Mouse (Mus musculus) cerebellum, postnatal 10 days (tissue): Measurements from ENCODE around the gene Psapl1.
"Not testable (repeated sequence)": the region's sequence is repeated elsewhere in the genome, so short reads cannot be mapped to it uniquely, and the experiment has no call there.

ENCODE experiments used
- DNase-seq, 2 experiments: peaks; one replicate each; pipeline ENCODE4 v3.0.0; 2021; ENCODE audit warnings: mixed read lengths in 2 of 2

Psapl1 gene

DNA sequence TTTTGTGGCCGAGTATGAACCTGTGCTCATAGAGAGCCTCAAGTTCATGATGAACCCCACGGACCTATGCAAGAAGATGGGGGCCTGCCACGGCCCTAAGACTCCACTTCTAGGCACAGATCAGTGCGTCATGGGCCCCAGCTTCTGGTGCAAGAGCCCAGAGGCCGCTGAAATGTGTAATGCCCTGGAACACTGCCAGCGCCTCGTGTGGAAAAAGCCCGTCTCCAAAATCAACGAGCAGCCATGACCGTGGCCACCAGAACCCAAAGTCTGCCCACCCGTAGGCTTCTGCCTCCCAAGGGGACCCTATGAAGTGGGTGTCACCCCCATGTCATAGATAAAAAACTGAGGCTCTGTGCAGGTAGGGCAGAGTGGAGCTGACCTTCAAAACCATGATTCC lies 1.6 kb downstream of the Psapl1 start:
- DNase-seq = peak; percentile 34 to 37

DNA sequence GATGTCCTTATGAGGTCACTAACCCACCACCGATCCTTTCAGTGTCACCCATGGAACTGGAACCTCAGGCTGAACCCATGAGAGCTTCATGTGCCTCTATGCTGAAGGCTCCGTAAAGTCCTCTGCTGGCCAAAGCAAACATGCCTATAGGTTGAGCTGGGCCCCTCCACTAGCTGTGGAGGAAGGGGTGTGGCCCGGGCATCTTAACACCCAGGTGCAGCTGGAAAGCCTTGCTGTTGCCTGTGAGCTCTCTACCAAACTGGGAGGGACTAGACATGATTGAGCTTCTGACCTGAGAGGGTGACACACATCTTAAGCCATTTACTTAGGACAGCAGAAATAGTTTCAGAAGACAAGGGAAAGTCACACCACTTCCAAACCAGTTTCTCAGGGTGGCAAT lies 5.0 kb downstream of the Psapl1 start:
- no peak for DNase-seq

DNA sequence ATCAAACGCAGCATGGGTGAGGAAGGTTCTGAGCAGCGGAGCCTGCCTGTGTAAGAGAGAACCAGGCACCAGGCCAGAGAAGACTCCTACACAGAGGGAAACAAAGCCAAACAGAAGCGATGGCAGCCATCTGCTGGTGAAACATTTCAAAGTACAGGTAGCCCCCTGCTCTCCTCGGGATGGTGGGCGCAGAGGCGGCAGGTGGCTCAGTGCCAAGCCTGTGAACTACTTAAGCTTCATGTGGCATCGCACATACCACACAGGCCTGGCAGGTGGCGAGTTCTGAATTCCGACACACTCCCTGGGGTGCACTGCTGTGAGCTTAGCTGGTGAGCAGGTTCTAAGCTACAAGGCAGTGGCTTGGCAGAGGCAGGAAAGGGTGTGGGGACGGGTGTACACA lies 9.5 kb downstream of the Psapl1 start:
- DNase-seq = peak; percentile 73 to 82

DNA sequence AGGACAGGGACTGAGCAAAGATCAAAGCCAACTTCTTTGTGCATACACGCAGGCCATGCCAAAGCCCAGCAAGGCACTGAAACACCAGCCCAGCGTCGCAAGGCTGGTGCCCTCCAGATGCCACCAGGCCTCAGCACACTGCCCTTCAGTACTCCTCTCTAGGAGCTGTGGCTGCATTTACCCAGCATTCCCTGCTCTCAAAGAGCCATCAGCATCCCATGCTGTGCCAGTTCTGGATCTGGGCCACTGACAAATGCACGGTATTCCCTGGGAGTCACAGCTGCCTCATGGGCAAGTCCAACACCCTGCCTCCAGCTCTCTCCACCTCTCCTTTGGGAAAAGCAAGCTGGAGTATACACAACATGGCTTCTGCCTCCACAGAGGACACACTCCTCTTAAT lies 16.3 kb downstream of the Psapl1 start:
- peak in 1 of 2 experiments; percentile 26 for DNase-seq

DNA sequence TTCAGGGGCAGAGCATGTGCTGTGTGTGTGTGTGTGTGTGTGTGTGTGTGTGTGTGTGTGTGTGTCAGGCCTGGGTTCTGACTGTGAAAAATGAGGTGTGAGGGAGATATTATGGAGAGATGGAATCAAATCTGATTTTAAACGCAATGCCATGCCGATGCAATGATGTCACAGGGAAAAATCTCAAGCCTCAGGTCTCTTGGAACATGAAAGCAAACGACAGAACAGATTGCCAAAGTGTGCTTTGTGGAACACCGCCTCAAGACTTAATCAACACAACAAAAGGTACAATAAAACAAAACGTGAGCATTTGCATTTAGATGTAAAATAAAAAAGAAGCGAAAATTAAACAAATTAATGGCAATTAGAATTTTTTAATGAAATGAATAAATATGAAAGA lies 16.8 kb downstream of the Psapl1 start:
- no peak for DNase-seq

DNA sequence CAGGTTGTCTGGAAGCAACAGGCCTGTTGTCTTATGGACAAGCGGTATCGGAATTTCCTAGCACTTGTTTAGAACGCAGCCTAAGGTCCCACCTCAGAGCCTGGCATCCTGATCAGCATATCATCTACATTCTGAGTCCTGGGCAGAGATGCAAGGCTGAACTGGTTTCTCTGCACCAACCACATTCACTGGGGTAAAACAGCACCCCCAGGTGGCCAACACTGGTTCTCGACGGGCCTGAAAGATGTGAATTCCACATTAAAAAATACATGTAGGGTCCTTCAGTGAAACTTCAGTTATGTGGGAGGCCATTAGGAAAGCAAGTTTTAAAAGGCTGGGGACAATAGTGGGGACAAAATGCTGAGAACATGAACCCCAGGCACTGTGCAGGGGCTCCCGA lies 20.0 kb downstream of the Psapl1 start:
- DNase-seq = peak; percentile 81 to 84

DNA sequence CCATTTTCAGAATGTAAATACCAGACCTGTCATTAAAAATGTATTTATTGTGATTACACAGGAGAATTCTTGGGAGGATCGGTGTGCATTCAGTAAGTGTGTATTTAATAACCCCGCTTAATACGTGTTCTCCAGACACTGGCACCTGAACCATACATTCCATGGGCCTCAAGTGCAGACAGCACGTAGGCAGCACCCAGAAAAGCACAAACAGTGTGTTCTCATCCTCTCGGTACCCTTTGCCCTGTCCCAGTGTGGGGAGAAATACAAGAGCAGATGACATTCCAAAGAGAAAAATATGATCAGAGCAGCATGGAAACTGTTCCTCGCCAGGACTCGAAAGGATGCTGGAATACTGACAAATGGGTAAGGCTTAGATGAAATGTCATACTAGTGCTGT lies 22.0 kb downstream of the Psapl1 start:
- no peak for DNase-seq

DNA sequence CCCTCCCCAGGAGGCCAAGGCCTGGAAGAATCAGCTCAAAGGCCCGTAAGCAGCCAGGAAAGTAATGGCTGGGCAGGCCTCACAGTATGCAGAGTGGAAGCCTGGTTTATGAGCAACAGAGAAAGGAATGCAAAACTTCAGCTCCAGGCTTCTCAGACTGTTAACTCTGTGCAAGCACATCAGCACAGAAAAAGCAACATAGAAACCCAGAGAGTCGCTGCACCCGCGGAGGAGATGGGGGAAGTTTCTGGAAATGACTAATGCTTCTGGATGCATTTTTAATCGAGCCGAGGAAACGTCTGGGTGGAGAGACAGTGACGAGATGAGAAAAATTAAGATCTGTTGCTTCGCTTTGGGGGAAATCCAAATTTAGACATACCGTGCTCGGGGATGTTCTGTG lies 22.5 kb downstream of the Psapl1 start:
- DNase-seq = no peak

DNA sequence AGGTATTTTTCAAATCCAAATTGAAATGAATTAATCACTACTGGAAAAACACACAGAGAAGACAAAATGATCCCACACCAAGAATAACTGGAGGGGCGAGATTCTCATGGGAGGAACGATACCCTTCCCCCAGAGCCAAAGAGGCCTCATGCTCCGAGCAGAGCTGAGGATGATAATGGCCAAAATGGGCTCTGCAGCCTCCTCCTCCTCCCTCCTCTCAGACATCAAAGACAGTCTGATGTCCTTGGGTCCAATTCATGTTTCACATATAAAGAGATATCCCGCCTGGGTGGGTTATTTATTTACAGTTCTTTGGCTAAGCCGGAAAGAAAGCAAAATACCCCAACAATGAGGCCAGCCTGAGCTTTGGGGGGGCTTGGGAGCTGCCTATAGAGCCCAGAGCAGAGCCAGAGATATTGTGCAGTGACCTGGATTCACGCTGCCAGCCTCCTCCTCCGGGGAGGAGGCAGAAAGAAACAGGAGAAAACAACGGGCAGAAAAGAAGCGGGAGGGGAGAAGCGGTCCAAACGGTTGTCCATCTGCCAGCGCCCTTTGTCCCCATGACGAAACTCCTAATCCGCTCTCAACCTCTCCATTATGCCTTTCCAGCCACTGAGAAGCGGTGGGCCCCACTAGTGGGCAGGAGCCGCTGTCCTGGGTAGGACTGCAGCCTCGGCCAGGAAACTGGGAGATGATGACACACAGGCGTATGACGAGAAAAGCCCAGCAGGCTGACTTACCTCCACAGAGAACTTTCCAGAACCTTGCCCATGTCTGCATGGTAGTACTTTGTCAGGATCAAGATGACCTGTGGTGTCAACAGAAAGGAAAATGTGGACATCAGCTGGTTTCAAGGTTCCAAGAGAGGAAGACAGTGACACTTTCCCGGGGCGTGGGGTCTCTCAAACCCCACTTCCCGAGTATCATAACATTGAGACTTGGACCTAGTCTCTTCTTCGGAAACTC lies 24.9 kb downstream of the Psapl1 start:
- peak; percentile 19 to 35 for DNase-seq

DNA sequence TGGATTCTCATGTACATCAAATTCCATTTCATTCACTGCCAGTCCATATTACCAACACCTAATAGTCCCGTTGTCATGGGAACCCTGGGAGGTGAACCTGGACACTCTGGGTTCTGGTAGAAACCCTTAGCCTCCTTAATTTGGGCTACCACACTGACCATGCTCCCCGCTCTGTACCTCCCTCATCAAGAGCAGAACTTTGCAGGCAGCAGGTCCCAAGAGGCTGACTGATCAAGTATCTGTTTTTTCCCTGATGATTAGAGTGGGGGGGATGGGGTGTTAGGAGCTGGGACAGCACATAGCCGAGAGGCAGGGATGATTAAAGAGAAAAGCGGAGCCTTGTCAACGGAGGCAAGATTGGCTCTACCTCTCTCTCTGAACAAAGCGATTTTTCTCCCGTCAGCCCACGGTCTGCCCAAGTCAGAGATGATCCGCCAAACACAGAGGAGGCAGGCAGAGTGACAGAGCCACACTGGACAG lies 26.5 kb downstream of the Psapl1 start:
- no peak for DNase-seq

DNA sequence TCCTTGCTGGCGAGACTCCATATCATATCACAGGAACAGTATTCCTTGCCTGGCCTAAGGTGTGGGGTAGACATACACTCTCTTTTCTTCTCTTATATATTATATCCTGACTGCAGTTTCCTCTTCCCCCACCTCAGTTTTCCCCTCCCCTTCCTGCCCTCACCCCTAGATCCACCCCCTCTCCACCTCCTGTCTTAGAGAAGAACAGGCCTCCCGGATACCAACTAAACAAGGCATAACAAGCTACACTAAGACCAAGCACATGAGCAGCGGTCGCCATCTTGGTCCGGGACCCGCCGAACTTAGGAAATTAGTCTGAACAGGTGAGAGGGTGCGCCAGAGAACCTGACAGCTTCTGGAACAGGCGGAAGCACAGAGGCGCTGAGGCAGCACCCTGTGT lies 33.7 kb downstream of the Psapl1 start:
- DNase-seq = not testable (repeated sequence)

DNA sequence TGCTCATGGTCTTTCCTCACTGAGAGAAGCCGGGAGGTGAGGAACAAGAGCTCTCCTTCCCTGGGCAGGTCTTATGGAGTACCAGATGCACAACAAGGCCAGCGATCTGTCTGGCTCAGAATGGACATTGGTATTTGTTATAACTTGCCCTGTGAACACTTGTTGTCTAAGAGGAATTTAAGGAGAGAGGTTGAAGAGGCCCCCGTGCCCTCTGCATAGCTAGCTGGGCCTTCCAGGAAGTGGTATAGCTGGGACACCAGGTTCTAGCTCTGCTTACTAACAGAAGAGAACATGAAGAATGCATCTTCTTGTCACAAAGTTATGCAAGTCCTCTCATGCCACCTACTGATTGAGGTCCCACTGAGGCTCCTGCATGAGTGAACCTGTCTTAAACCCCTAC lies 44.2 kb downstream of the Psapl1 start:
- DNase-seq = no peak

DNA sequence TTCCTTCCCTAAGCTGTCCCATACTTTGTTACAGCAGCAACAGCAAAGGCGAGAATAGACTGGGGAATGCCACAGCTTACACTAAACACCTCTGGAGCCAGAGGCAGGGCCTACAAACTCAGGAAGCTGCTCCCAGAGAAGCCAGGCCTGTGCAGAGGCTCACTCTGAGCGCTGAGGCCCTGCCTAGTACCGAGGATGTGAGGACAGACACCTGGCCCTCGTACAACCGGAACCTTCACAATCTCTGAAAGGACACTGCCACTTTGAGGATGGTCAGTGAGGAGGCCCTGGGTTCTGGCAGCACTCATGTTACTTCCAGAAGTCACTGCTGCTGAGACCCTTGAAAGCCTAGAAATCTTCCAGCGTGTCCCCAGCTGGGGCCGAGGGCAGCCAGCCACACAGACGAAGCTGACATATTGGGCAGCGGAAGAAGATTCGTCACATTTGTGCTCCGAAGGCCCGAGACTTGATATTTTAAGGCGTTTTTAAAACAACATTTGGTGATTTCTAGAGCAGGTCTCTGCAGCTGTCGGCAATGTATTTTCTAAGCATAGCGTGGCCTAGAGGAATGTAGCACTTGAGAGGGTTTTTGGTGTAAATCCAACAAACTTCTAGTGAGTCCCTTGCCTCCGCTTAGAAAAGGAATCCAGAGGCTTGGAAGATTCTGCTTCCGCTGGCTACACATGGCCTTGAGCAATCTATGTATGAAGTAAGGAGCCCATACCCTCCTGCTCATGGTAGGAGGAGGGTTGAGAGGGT lies 49.1 kb downstream of the Psapl1 start:
- DNase-seq = no peak

DNA sequence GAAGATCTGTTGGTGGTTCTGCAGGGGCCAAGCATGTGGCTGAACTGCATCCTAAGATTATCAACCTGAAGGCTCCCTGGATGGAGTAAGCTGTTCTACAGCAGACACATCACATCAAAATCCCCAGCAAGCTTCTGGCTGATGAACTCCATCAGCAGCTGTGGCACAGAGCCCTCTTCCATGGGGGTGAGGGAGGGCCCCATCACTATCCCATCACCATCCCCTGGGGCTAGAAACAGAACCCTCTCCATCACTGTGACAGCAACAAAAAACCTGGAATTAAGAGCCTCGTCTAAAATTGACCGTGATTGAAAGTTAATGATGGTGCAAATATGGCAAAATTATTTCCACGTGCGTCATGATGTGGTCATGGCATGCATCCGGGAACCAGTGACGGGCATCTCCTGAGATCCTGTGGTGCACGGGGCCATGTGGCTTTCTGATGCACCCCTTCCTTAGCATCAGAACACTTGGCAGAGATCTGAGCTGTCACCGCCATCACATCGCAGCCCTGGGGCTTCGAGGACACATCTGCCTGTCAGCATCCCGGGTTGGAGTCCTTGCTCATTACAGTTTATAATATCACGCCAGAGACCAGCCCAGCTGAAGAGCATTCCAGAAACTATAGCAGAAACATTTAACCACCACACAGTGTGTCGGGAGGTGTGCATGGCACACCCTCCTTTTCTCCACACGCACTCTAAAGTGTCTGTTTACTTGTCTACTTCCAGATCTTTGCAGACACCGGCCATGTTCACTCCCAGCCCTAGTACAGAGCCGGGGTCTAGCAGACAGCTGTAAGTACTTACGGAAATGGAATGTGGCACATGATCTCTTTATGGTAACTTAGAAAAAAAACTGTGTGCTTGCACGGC lies 51.1 kb downstream of the Psapl1 start:
- no peak for DNase-seq
